Mouse (Mus musculus): ENCODE data around the gene Dchs2. TPM values are rescaled to one million over a fixed set of nuclear protein-coding genes. Genes with fewer than 3 reads are reported as not detected.
A peak's percentile ranks its signal among the peaks of the same experiment; 100 is the strongest.

The Dchs2 gene
- polyA plus RNA-seq, 1 experiment from 2014 or later, result 0.20 TPM

GRCm38 (mm10) chr3:83270228-83270627, 142.5 kb downstream of the Dchs2 start:
- H3K4me3 ChIP-seq, result no peak overlapping the region
- no peak overlapping the region for H3K4me2 ChIP-seq (replicated peaks)
- H3K27ac ChIP-seq (replicated peaks), result no peak overlapping the region
- ATAC-seq (ENCODE audit: low FRiP score, low read depth), result no peak
- no peaks in the 10 kb centered on the region for H3K36me3 ChIP-seq
- H3K9me3 ChIP-seq, result no peaks in the 10 kb centered on the region
- 0 out of 2 replicates have a peak, but pooled peaks cover 5% of the 10 kb centered on the region for H3K27me3 ChIP-seq
- 88% methylated on average over 14 of the region's 14 CpGs for WGBS
- H3K9ac ChIP-seq (replicated peaks), result no peak overlapping the region
- no peaks in the 10 kb centered on the region for H3K4me1 ChIP-seq

GRCm38 (mm10) chr3:83270982-83271381, 143.2 kb downstream of the Dchs2 start:
- Histone ChIP-seq H3K9ac (replicated peaks) (no peak overlapping the region), H3K27me3 (0 out of 2 replicates have a peak, but pooled peaks cover 5% of the 10 kb centered on the region), H3K4me1 (no peaks in the 10 kb centered on the region), H3K4me2 (replicated peaks) (no peak overlapping the region), H3K9me3 (no peaks in the 10 kb centered on the region), H3K4me3 (no peak overlapping the region), H3K36me3 (no peaks in the 10 kb centered on the region), H3K27ac (replicated peaks) (no peak overlapping the region)
- ATAC-seq (ENCODE audit: low FRiP score, low read depth), result no peak
- 68% methylated on average over 9 of the region's 9 CpGs for WGBS

GRCm38 (mm10) chr3:83273555-83274244, 146.0 kb downstream of the Dchs2 start:
- no peak overlapping the region for H3K4me3 ChIP-seq
- H3K27me3 ChIP-seq, result 0 out of 2 replicates have a peak, but pooled peaks cover 5% of the 10 kb centered on the region
- no peak overlapping the region for H3K27ac ChIP-seq (replicated peaks)
- no peaks in the 10 kb centered on the region for H3K36me3 ChIP-seq
- WGBS, result 41% methylated on average over 19 of the region's 19 CpGs
- peak; percentile 82 for ATAC-seq (ENCODE audit: low FRiP score, low read depth)
- H3K4me2 ChIP-seq (replicated peaks), result peak overlapping the region; percentile 20; the same call in 1 of the 2 replicates
- no peaks in the 10 kb centered on the region for H3K4me1 ChIP-seq
- H3K9ac ChIP-seq (replicated peaks), result no peak overlapping the region
- H3K9me3 ChIP-seq, result no peaks in the 10 kb centered on the region

GRCm38 (mm10) chr3:83275703-83276102, 148.0 kb downstream of the Dchs2 start:
- no peak for ATAC-seq (ENCODE audit: low FRiP score, low read depth)
- H3K4me2 ChIP-seq (replicated peaks), result no peak overlapping the region
- no peaks in the 10 kb centered on the region for H3K9me3 ChIP-seq
- no peak overlapping the region for H3K9ac ChIP-seq (replicated peaks)
- H3K27me3 ChIP-seq, result 0 out of 2 replicates have a peak, but pooled peaks cover 5% of the 10 kb centered on the region
- H3K4me3 ChIP-seq, result no peak overlapping the region
- no peaks in the 10 kb centered on the region for H3K4me1 ChIP-seq
- no peak overlapping the region for H3K27ac ChIP-seq (replicated peaks)
- 67% methylated on average over 5 of the region's 5 CpGs for WGBS
- H3K36me3 ChIP-seq, result no peaks in the 10 kb centered on the region

- Histone ChIP-seq H3K27me3 (no peaks in the 10 kb centered on the region), H3K4me2 (replicated peaks) (no peak overlapping the region), H3K36me3 (no peaks in the 10 kb centered on the region), H3K9me3 (no peaks in the 10 kb centered on the region), H3K27ac (replicated peaks) (no peak overlapping the region), H3K4me1 (no peaks in the 10 kb centered on the region), H3K9ac (replicated peaks) (no peak overlapping the region), H3K4me3 (no peak overlapping the region)
- ATAC-seq (ENCODE audit: low FRiP score, low read depth), result no peak
- WGBS, result 76% methylated on average over 1 of the region's 1 CpGs
Observed at GRCm38 (mm10) chr3:83283882-83284281, 156.1 kb downstream of the Dchs2 start.

- Histone ChIP-seq H3K4me3 (peak overlapping the region; percentile 51), H3K36me3 (no peaks in the 10 kb centered on the region), H3K27me3 (no peaks in the 10 kb centered on the region), H3K27ac (replicated peaks) (no peak overlapping the region), H3K4me1 (no peaks in the 10 kb centered on the region), H3K4me2 (replicated peaks) (peak overlapping the region; percentile 59), H3K9me3 (no peaks in the 10 kb centered on the region), H3K9ac (replicated peaks) (peak overlapping the region; percentile 54)
- WGBS, result 4% methylated on average over 11 of the region's 11 CpGs
- ATAC-seq (ENCODE audit: low FRiP score, low read depth), result peak; percentile 90
Observed at GRCm38 (mm10) chr3:83286975-83287405, 159.2 kb downstream of the Dchs2 start.

- 72% methylated on average over 6 of the region's 6 CpGs for WGBS
- Histone ChIP-seq H3K4me2 (replicated peaks) (no peak overlapping the region), H3K27ac (replicated peaks) (no peak overlapping the region), H3K9ac (replicated peaks) (no peak overlapping the region), H3K9me3 (no peaks in the 10 kb centered on the region), H3K27me3 (no peaks in the 10 kb centered on the region), H3K4me1 (no peaks in the 10 kb centered on the region), H3K4me3 (no peak overlapping the region), H3K36me3 (no peaks in the 10 kb centered on the region)
- no peak for ATAC-seq (ENCODE audit: low FRiP score, low read depth)
Observed at GRCm38 (mm10) chr3:83288118-83288840, 160.5 kb downstream of the Dchs2 start.

GRCm38 (mm10) chr3:83290482-83290881, 162.7 kb downstream of the Dchs2 start:
- no peak for ATAC-seq (ENCODE audit: low FRiP score, low read depth)
- Histone ChIP-seq H3K9ac (replicated peaks) (no peak overlapping the region), H3K36me3 (no peaks in the 10 kb centered on the region), H3K27ac (replicated peaks) (no peak overlapping the region), H3K4me3 (no peak overlapping the region), H3K9me3 (no peaks in the 10 kb centered on the region), H3K4me2 (replicated peaks) (no peak overlapping the region), H3K4me1 (no peaks in the 10 kb centered on the region), H3K27me3 (no peaks in the 10 kb centered on the region)

GRCm38 (mm10) chr3:83290953-83291352, 163.2 kb downstream of the Dchs2 start:
- Histone ChIP-seq H3K4me2 (replicated peaks) (no peak overlapping the region), H3K4me3 (no peak overlapping the region), H3K4me1 (no peaks in the 10 kb centered on the region), H3K27ac (replicated peaks) (no peak overlapping the region), H3K9ac (replicated peaks) (no peak overlapping the region), H3K36me3 (no peaks in the 10 kb centered on the region), H3K9me3 (no peaks in the 10 kb centered on the region), H3K27me3 (no peaks in the 10 kb centered on the region)
- ATAC-seq (ENCODE audit: low FRiP score, low read depth), result no peak
- WGBS, result 96% methylated on average over 1 of the region's 1 CpGs

- no peak overlapping the region for H3K4me2 ChIP-seq (replicated peaks)
- no peak overlapping the region for H3K9ac ChIP-seq (replicated peaks)
- H3K4me3 ChIP-seq, result no peak overlapping the region
- no peak for ATAC-seq (ENCODE audit: low FRiP score, low read depth)
- no peaks in the 10 kb centered on the region for H3K4me1 ChIP-seq
- H3K27me3 ChIP-seq, result no peaks in the 10 kb centered on the region
- no peaks in the 10 kb centered on the region for H3K9me3 ChIP-seq
- no peak overlapping the region for H3K27ac ChIP-seq (replicated peaks)
- 68% methylated on average over 5 of the region's 5 CpGs for WGBS
- no peaks in the 10 kb centered on the region for H3K36me3 ChIP-seq
Observed at GRCm38 (mm10) chr3:83299783-83300382, 172.1 kb downstream of the Dchs2 start.

- Histone ChIP-seq H3K27ac (replicated peaks) (no peak overlapping the region), H3K9me3 (no peaks in the 10 kb centered on the region), H3K4me3 (no peak overlapping the region), H3K9ac (replicated peaks) (no peak overlapping the region), H3K27me3 (no peaks in the 10 kb centered on the region), H3K4me2 (replicated peaks) (no peak overlapping the region), H3K4me1 (no peaks in the 10 kb centered on the region), H3K36me3 (no peaks in the 10 kb centered on the region)
- 72% methylated on average over 5 of the region's 5 CpGs for WGBS
- no peak for ATAC-seq (ENCODE audit: low FRiP score, low read depth)
Observed at GRCm38 (mm10) chr3:83303876-83304275, 176.1 kb downstream of the Dchs2 start.

GRCm38 (mm10) chr3:83345928-83346327, 218.2 kb downstream of the Dchs2 start:
- no peak for ATAC-seq (ENCODE audit: low FRiP score, low read depth)
- WGBS, result 84% methylated on average over 3 of the region's 3 CpGs

More at GRCm38 (mm10) chr3:83345928-83346327, 218.2 kb downstream of the Dchs2 start:
- Histone ChIP-seq H3K4me2 (replicated peaks) (no peak overlapping the region), H3K4me1 (no peaks in the 10 kb centered on the region), H3K9me3 (no peaks in the 10 kb centered on the region), H3K4me3 (no peak overlapping the region), H3K36me3 (no peaks in the 10 kb centered on the region), H3K27me3 (no peaks in the 10 kb centered on the region), H3K27ac (replicated peaks) (no peak overlapping the region), H3K9ac (replicated peaks) (no peak overlapping the region)
